Mouse (Mus musculus) erythroid progenitor cell, adult 5-6 weeks (primary cell): ENCODE data around the gene St3gal3. TPM values are rescaled to one million over a fixed set of nuclear protein-coding genes. Genes with fewer than 3 reads are reported as not detected.

ENCODE experiments used
- ATAC-seq: replicated peaks from 2 replicates; pipeline ENCODE4 v1.8.0; 2016; ENCODE audit warnings: moderate number of reproducible peaks, mild to moderate bottlenecking, moderate TSS enrichment, inconsistent platforms; ENCODE audit not compliant: poor library complexity, low FRiP score, severe bottlenecking
- total RNA-seq, 2 experiments: library from RNA; stranded (forward) in 1 of 2; stranded (reverse) in 1 of 2; fragments of 150-400 nt in 1 of 2; fragments of 186-747, 209-891 nt in 1 of 2; gene quantifications; 2 replicates each; pipeline versions ENCODE4 v1.2.3 to v1.2.4; 2015 to 2017; ENCODE audit warnings: low replicate concordance in 2 of 2

The St3gal3 gene
- total RNA-seq, 2 experiments from 2014 or later, result 5.4 to 7.3 TPM

DNA sequence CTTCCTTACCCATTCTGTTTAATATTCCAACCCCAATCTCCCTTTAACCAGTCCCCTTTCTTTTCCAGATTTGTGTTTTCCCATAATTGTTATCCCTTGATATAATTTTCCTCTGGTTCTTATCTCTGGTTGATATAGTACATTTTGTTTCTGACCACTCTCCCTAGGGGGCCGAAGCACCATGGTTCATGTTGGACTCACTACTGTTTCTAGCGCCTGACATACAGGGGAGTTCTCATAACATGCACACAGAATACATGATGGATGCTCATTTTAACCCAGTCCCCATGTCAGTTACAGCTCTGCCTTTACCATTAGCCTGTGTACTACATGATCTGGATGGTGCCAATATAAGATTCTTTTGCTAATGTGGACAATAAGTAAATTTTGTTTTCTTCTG lies 246.8 kb downstream of the St3gal3 start:
- ATAC-seq, result no peak

GRCm38 (mm10) chr4:117887133-117887532 lies 247.6 kb downstream of the St3gal3 start, which contains the start of gene Atp6v0b:
Gene Atp6v0b, minus strand, starts transcription at chr4:117887333.
- peak; percentile 86 for ATAC-seq

- peak; percentile 43 for ATAC-seq
Observed at GRCm38 (mm10) chr4:117886644-117887043, 248.1 kb downstream of the St3gal3 start.

- ATAC-seq, result no peak
Observed at GRCm38 (mm10) chr4:117885994-117886393, 248.7 kb downstream of the St3gal3 start.

GRCm38 (mm10) chr4:117885093-117885492 lies 249.6 kb downstream of the St3gal3 start:
- no peak for ATAC-seq

DNA sequence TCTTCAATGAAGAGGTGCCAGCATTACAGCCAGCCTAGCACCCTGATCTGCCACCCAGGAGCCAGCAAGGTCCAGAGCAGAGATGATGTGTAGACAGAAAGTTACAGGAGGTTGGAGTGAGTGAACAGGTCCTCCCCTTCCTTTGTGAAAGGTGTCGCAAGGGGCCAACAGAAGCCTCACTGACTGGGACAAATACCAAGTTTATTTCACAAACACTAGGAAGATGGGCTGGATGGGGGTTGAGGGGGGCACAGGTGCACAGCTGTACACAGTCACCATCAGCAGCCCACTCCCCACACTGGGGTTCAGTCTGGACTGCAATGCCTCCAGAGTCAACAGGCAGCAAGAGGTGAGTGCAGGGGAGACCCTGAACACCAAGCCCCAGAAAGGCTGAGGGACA lies 250.6 kb downstream of the St3gal3 start:
- ATAC-seq, result no peak

GRCm38 (mm10) chr4:117882701-117883691 lies 251.7 kb downstream of the St3gal3 start, which contains the start of gene B4galt2:
Gene B4galt2, minus strand, starts transcription at chr4:117883487.
- ATAC-seq, result no peak

Other genes with a start within 250 kb of the St3gal3 start
- 288 and 327 TPM in 2 replicates for gene Atp6v0b, start 247.6 kb downstream of the St3gal3 start, total RNA-seq (2015; ENCODE audit: low replicate concordance)
- gene Atp6v0b, start 247.6 kb downstream of the St3gal3 start, total RNA-seq (2017; ENCODE audit: low replicate concordance), result 61.0 and 77.4 TPM in 2 replicates
- gene Dph2, start 242.9 kb downstream of the St3gal3 start, total RNA-seq (2015; ENCODE audit: low replicate concordance), result 0.72 and 0.84 TPM in 2 replicates
- gene Dph2, start 242.9 kb downstream of the St3gal3 start, total RNA-seq (2017; ENCODE audit: low replicate concordance), result 1.2 and 5.9 TPM in 2 replicates
- 10.5 and 19.1 TPM in 2 replicates for gene Ipo13, start 219.9 kb downstream of the St3gal3 start, total RNA-seq (2015; ENCODE audit: low replicate concordance)
- 14.5 and 17.9 TPM in 2 replicates for gene Ipo13, start 219.9 kb downstream of the St3gal3 start, total RNA-seq (2017; ENCODE audit: low replicate concordance)
- gene Artn, start 205.2 kb downstream of the St3gal3 start, total RNA-seq (2015; ENCODE audit: low replicate concordance), result 12.2 and 14.8 TPM in 2 replicates
- gene Artn, start 205.2 kb downstream of the St3gal3 start, total RNA-seq (2017; ENCODE audit: low replicate concordance), result 12.0 and 13.0 TPM in 2 replicates
- 18.0 and 24.3 TPM in 2 replicates for gene Kdm4a, start 45.1 kb upstream of the St3gal3 start, total RNA-seq (2015; ENCODE audit: low replicate concordance)
- 42.5 and 62.1 TPM in 2 replicates for gene Kdm4a, start 45.1 kb upstream of the St3gal3 start, total RNA-seq (2017; ENCODE audit: low replicate concordance)
- 0.84 TPM in 1 of 2 replicates, not detected in the other for gene Ptprf, start 156.5 kb upstream of the St3gal3 start, total RNA-seq (2015; ENCODE audit: low replicate concordance)
- 0.13 TPM in 1 of 2 replicates, not detected in the other for gene Ptprf, start 156.5 kb upstream of the St3gal3 start, total RNA-seq (2017; ENCODE audit: low replicate concordance)